Mouse (Mus musculus) hindbrain, embryonic 14.5 days (tissue): ENCODE measurements around the gene Etfb. TPM values are rescaled to one million over a fixed set of nuclear protein-coding genes. Genes with fewer than 3 reads are reported as not detected.

Experiments used
- ATAC-seq: fragments of 200-750 bp; cut with Nextera tagmentation; 2 replicates; pipeline ENCODE4 v1.8.0; 2017; ENCODE audit warnings: moderate number of reproducible peaks, mild to moderate bottlenecking, moderate TSS enrichment, moderate library complexity; ENCODE audit not compliant: low FRiP score
- DNase-seq: peaks from one replicate; pipeline ENCODE4 v3.0.0-alpha.2; 2015; ENCODE audit warnings: low spot score
- H3K27ac ChIP-seq: fragments of 300-500 bp; sonication (generic); 2 replicates; pipeline ENCODE4 v1.5.1; 2014; ENCODE audit warnings: mild to moderate bottlenecking, moderate library complexity
- H3K27me3 ChIP-seq: fragments of 300-500 bp; sonication (generic); 2 replicates; pipeline ENCODE4 v1.6.1; 2014; ENCODE audit warnings: mild to moderate bottlenecking, low read length, mixed read lengths; ENCODE audit not compliant: control insufficient read depth, insufficient read depth
- H3K36me3 ChIP-seq: fragments of 300-500 bp; sonication (generic); replicated peaks from 2 replicates; pipeline ENCODE4 v1.6.1; 2014; ENCODE audit not compliant: control insufficient read depth, insufficient read depth
- H3K4me1 ChIP-seq: fragments of 300-500 bp; sonication (generic); replicated peaks from 2 replicates; pipeline ENCODE4 v1.6.1; 2014; ENCODE audit warnings: antibody characterized with exemption, low read length, mixed read lengths; ENCODE audit not compliant: control insufficient read depth, insufficient read depth
- H3K4me2 ChIP-seq: fragments of 300-500 bp; sonication (generic); replicated peaks from 2 replicates; pipeline ENCODE4 v1.6.1; 2014; ENCODE audit warnings: mild to moderate bottlenecking, moderate library complexity
- H3K4me3 ChIP-seq: fragments of 300-500 bp; sonication (generic); replicated peaks from 2 replicates; pipeline ENCODE4 v1.5.1; 2014; ENCODE audit warnings: mild to moderate bottlenecking, low read length
- H3K9ac ChIP-seq: fragments of 300-500 bp; sonication (generic); 2 replicates; pipeline ENCODE4 v1.6.1; 2014
- H3K9me3 ChIP-seq: fragments of 300-500 bp; sonication (generic); 2 replicates; pipeline ENCODE4 v1.6.1; 2016; ENCODE audit warnings: low read length; ENCODE audit not compliant: control insufficient read depth
- WGBS: fragments of 180-500 bp; shearing (Covaris S2); extraction: QIAGEN DNeasy Blood & Tissue Kit; methylation state at CpG from one replicate; pipeline ENCODE4 v1.1.7; 2014; 5-methylcytosine and 5-hydroxymethylcytosine counted together
- polyA plus RNA-seq: library from polyadenylated mRNA; unstranded; fragments of >200 nt; fragmentation: Nextera tagmentation; extraction: Ambion mirVana; gene quantifications from 2 replicates; pipeline ENCODE4 v1.2.1, GENCODE M21; 2014

Etfb gene
- polyA plus RNA-seq, 1 experiment from 2014 or later, result 144 TPM

GRCm38 (mm10) chr7:43442684-43443083, 1.2 kb upstream of the Etfb start:
- H3K36me3 ChIP-seq, result no peaks in the 10 kb centered on the region
- ATAC-seq, result no peak
- DNase-seq, result no peak
- peak overlapping the region; percentile 58 for H3K9ac ChIP-seq
- no peaks in the 10 kb centered on the region for H3K27me3 ChIP-seq
- peaks cover 19% of the 10 kb centered on the region for H3K4me1 ChIP-seq
- H3K9me3 ChIP-seq, result no peaks in the 10 kb centered on the region
- H3K4me3 ChIP-seq, result peak overlapping the region; percentile 50
- peak overlapping the region; percentile 91 for H3K27ac ChIP-seq
- peak overlapping the region; percentile 84 for H3K4me2 ChIP-seq
- 13% methylated on average over 9 of the region's 9 CpGs for WGBS

- H3K4me1 ChIP-seq, result peaks cover 19% of the 10 kb centered on the region
- H3K9ac ChIP-seq, result peak overlapping the region; percentile 58
- H3K27me3 ChIP-seq, result no peaks in the 10 kb centered on the region
- peak overlapping the region; percentile 50 for H3K4me3 ChIP-seq
- DNase-seq (peak; percentile 60), ATAC-seq (peak; percentile 79)
- H3K4me2 ChIP-seq, result peak overlapping the region; percentile 84
- under 1% methylated on average over 36 of the region's 36 CpGs for WGBS
- H3K9me3 ChIP-seq, result no peaks in the 10 kb centered on the region
- H3K36me3 ChIP-seq, result no peaks in the 10 kb centered on the region
- H3K27ac ChIP-seq, result peak overlapping the region; percentile 91
These were observed 562 bp upstream of the Etfb start for GRCm38 (mm10) chr7:43443126-43443916.

- Histone ChIP-seq H3K4me2 (no peak overlapping the region), H3K27me3 (no peaks in the 10 kb centered on the region), H3K27ac (no peak overlapping the region), H3K9ac (no peak overlapping the region), H3K9me3 (no peaks in the 10 kb centered on the region), H3K4me1 (peaks cover 14% of the 10 kb centered on the region), H3K36me3 (peaks cover 2% of the 10 kb centered on the region), H3K4me3 (no peak overlapping the region)
- ATAC-seq (no peak), DNase-seq (no peak)
- WGBS, result 91% methylated on average over 4 of the region's 4 CpGs
These were observed 3.9 kb downstream of the Etfb start for GRCm38 (mm10) chr7:43447801-43448200.

- DNase-seq (no peak), ATAC-seq (no peak)
- H3K27me3 ChIP-seq, result no peaks in the 10 kb centered on the region
- no peak overlapping the region for H3K9ac ChIP-seq
- no peak overlapping the region for H3K4me2 ChIP-seq
- H3K9me3 ChIP-seq, result no peaks in the 10 kb centered on the region
- no peak overlapping the region for H3K4me3 ChIP-seq
- no peak overlapping the region for H3K27ac ChIP-seq
- H3K4me1 ChIP-seq, result peaks cover 13% of the 10 kb centered on the region
- peaks cover 6% of the 10 kb centered on the region for H3K36me3 ChIP-seq
- 96% methylated on average over 2 of the region's 3 CpGs for WGBS
These were observed 4.4 kb downstream of the Etfb start for GRCm38 (mm10) chr7:43448246-43448645.

- H3K9me3 ChIP-seq, result no peaks in the 10 kb centered on the region
- peaks cover 18% of the 10 kb centered on the region for H3K36me3 ChIP-seq
- DNase-seq (no peak), ATAC-seq (no peak)
- peaks cover 6% of the 10 kb centered on the region for H3K4me1 ChIP-seq
- 100% methylated on average over 2 of the region's 2 CpGs for WGBS
- H3K4me3 ChIP-seq, result no peak overlapping the region
- H3K9ac ChIP-seq, result no peak overlapping the region
- H3K4me2 ChIP-seq, result no peak overlapping the region
- no peak overlapping the region for H3K27ac ChIP-seq
- H3K27me3 ChIP-seq, result no peaks in the 10 kb centered on the region
These were observed 5.9 kb downstream of the Etfb start for GRCm38 (mm10) chr7:43449811-43450210.

GRCm38 (mm10) chr7:43451726-43452125, 7.8 kb downstream of the Etfb start:
- no peaks in the 10 kb centered on the region for H3K27me3 ChIP-seq
- ATAC-seq (no peak), DNase-seq (no peak)
- no peaks in the 10 kb centered on the region for H3K4me1 ChIP-seq
- peaks cover 23% of the 10 kb centered on the region for H3K36me3 ChIP-seq
- no peak overlapping the region for H3K4me3 ChIP-seq
- no peak overlapping the region for H3K9ac ChIP-seq
- no peak overlapping the region for H3K27ac ChIP-seq
- no peaks in the 10 kb centered on the region for H3K9me3 ChIP-seq
- 97% methylated on average over 11 of the region's 11 CpGs for WGBS
- H3K4me2 ChIP-seq, result no peak overlapping the region

- Histone ChIP-seq H3K9me3 (no peaks in the 10 kb centered on the region), H3K4me3 (no peak overlapping the region), H3K4me1 (no peaks in the 10 kb centered on the region), H3K27ac (no peak overlapping the region), H3K27me3 (no peaks in the 10 kb centered on the region), H3K36me3 (peaks cover 26% of the 10 kb centered on the region), H3K9ac (no peak overlapping the region), H3K4me2 (no peak overlapping the region)
- DNase-seq, result no peak
- no peak for ATAC-seq
- WGBS, result 49% methylated on average over 4 of the region's 4 CpGs
These were observed 8.7 kb downstream of the Etfb start for GRCm38 (mm10) chr7:43452609-43453008.

GRCm38 (mm10) chr7:43453599-43454355, 9.9 kb downstream of the Etfb start:
- DNase-seq, result no peak
- Histone ChIP-seq H3K9ac (no peak overlapping the region), H3K36me3 (peaks cover 26% of the 10 kb centered on the region), H3K4me1 (no peaks in the 10 kb centered on the region), H3K4me3 (no peak overlapping the region), H3K27ac (no peak overlapping the region), H3K9me3 (no peaks in the 10 kb centered on the region), H3K4me2 (no peak overlapping the region), H3K27me3 (no peaks in the 10 kb centered on the region)
- 93% methylated on average over 14 of the region's 14 CpGs for WGBS
- no peak for ATAC-seq

- no peak overlapping the region for H3K4me2 ChIP-seq
- ATAC-seq, result no peak
- DNase-seq, result no peak
- WGBS, result 97% methylated on average over 6 of the region's 6 CpGs
- H3K27ac ChIP-seq, result no peak overlapping the region
- H3K9me3 ChIP-seq, result no peaks in the 10 kb centered on the region
- H3K36me3 ChIP-seq, result peaks cover 26% of the 10 kb centered on the region
- H3K9ac ChIP-seq, result no peak overlapping the region
- H3K27me3 ChIP-seq, result no peaks in the 10 kb centered on the region
- H3K4me3 ChIP-seq, result no peak overlapping the region
- no peaks in the 10 kb centered on the region for H3K4me1 ChIP-seq
These were observed 10.5 kb downstream of the Etfb start for GRCm38 (mm10) chr7:43454371-43454770.
